Mouse (Mus musculus): Measurements from ENCODE around the gene Vmn2r117. TPM values are rescaled to one million over a fixed set of nuclear protein-coding genes. Genes with fewer than 3 reads are reported as not detected.
"Not testable (repeated sequence)": the region's sequence is repeated elsewhere in the genome, so short reads cannot be mapped to it uniquely, and the experiment has no call there.

Vmn2r117 gene
- not detected for total RNA-seq (2022)

DNA sequence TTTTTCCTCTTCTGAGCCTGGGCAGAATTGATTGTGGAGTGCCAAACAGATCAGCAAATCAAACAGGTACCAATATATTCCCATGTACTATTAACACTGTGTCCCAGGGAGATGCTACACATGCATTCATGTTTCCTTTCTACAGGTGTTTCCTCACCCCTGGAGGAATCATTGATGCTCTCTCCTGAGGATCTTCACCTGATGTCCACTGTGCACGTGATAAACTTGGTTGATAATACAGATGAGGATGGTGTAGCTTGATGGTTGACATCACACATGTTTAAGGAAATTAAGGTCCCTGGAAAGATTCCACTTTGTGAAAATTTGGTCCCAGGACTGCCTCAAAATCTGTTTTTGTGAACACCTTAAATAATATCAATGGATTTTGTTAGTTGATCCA, at the start of gene Vmn2r117:
Vmn2r117 (minus strand) TSS at position 101 of the 400 bp plus-strand sequence.
- not testable (repeated sequence) for DNase-seq (ENCODE audit: low spot score in 2 of 2)

DNA sequence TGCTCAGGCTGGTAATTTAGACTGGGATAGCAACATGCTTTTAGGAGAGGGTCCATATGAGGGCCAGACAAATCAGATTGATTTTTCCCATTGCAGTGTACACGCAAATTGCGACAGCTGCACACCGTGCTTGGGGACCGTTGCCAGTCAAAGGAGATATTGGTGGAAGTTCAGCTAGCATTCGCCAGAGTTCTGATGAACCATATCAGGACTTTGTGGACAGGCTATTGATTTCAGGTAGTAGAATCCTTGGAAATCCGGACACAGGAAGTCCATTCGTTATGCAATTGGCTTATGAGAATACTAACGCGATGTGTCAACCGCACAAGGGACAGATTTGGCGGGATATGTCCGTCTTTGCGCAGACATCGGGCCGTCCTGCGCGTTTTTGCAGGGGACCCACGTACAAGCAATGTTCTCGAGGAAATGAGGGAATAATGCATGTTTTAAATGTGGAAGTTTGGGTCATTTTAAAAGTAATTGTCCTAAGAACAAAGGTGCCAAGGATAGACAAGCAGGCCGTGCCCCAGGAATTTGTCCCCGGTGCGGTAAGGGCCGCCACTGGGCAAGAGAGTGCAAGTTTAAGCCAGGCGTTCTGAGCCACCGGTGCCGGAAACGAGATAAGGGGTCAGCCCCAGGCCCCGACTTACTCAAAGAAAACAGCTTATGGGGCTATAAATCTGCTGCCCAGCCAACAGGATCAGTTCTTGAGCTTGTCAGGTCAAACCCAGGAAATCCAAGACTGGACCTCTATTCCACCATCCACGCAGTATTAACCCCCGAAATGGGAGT, 43.6 kb upstream of the Vmn2r117 start:
- DNase-seq (ENCODE audit: low spot score in 2 of 2): not testable (repeated sequence)

DNA sequence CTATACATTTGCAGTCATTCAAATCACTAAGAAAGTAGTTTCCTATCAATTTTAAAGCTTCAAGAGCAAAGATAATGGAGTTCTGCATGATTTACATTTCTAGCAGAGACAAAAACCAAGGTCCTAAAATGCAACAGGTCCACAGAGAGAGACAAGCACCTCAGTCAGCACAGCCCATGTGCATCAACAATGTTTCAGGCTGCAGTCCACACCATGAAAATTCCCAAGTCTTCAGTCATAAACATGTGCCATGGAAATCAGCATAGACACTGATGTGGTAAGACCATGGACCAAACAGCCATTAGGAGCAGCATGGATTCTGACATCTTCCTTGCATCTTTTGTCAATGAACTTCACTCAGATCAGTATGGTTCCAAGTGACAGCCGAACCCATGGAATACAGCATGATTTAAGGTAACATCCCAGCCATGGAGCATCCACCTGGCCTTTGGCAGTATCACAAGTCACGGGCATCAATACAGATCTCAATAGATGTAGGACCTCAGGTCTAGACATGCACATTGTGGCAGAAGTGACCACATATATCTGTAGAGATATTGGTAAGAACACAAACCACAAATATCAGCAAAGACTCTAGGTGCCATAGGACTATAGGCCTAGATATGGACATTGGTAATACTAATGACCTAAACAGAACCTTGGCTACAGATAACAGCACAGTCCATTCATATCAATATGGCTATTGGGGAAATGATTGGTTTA, 39.4 kb upstream of the Vmn2r117 start:
- DNase-seq (ENCODE audit: low spot score in 2 of 2): no peak

GRCm38 (mm10) chr17:23433150-23433679, 46.3 kb downstream of the Vmn2r117 start:
- DNase-seq (ENCODE audit: low spot score in 2 of 2): no peak

Other genes with a start within 250 kb of the Vmn2r117 start
- not detected for gene Vmn2r114, start 167.2 kb downstream of the Vmn2r117 start, total RNA-seq (2022)
- gene Vmn2r115, start 136.0 kb downstream of the Vmn2r117 start, total RNA-seq (2022): under 1 TPM in 1 of 4 experiments, not detected in 3; 0.02 TPM
- not detected for gene Vmn2r116, start 95.1 kb downstream of the Vmn2r117 start, total RNA-seq (2022)
- gene Zfp213, start 84.5 kb upstream of the Vmn2r117 start, total RNA-seq (2022): 1 to 10 TPM; 5.9 to 7.1 (median 6.8) TPM
- gene Zfp13, start 119.8 kb upstream of the Vmn2r117 start, total RNA-seq (2022): 10 to 100 TPM; 20.6 to 32.1 (median 27.1) TPM
- not detected for gene Zscan10, start 121.2 kb upstream of the Vmn2r117 start, total RNA-seq (2022)
- gene Mmp25, start 165.6 kb upstream of the Vmn2r117 start, total RNA-seq (2022): under 1 TPM in 3 of 4 experiments, not detected in 1; 0.16 to 0.20 (median 0.19) TPM
- gene Bicdl2, start 180.8 kb upstream of the Vmn2r117 start, total RNA-seq (2022): not detected
- 100 to 1,000 TPM; 128 to 137 (median 134) TPM for gene Hcfc1r1, start 193.9 kb upstream of the Vmn2r117 start, total RNA-seq (2022)
- gene Thoc6, start 194.2 kb upstream of the Vmn2r117 start, total RNA-seq (2022): 1 to 10 TPM; 5.9 to 8.2 (median 6.9) TPM
- gene Tnfrsf12a, start 197.8 kb upstream of the Vmn2r117 start, total RNA-seq (2022): 1 to 10 TPM; 4.9 to 9.2 (median 7.0) TPM
- under 1 TPM in 1 of 4 experiments, not detected in 3; 0.34 TPM for gene Cldn6, start 199.6 kb upstream of the Vmn2r117 start, total RNA-seq (2022)
- under 1 TPM in 2 of 4 experiments, not detected in 2; 0.23 to 0.63 TPM for gene Cldn9, start 204.3 kb upstream of the Vmn2r117 start, total RNA-seq (2022)
- gene 1520401A03Rik, start 243.1 kb upstream of the Vmn2r117 start, total RNA-seq (2022): under 1 TPM in 3 of 4 experiments, not detected in 1; 0.11 to 0.57 (median 0.19) TPM
- gene Pkmyt1, start 246.6 kb upstream of the Vmn2r117 start, total RNA-seq (2022): 1 to 10 TPM; 4.6 to 6.4 (median 5.5) TPM

Data from left cerebral cortex, adult 8-10 months (tissue).